ENCODE assay signal across 20 mouse cellular contexts in genomic region chr15:74186541-74187258, GRCm38 (mm10).
DNase-seq lines count a peak whose midpoint lies in the region; ATAC-seq and TF ChIP-seq lines count a peak whose summit lies in the region.
"Had no signal": no experiment of that assay in that cellular context is flagged by ENCODE, and none has a peak within 500 bp of the region (broad histone marks: within the 10 kb centered on the region; RNA-seq: fewer than 3 reads in every experiment).

No protein-coding gene starts in this region.

- TF ChIP-seq CTCF in liver, postnatal 0 days (IDR thresholded peaks at IDR 0.05; ENCODE audit: low read depth), result no peak

- 24% methylated on average over 6 of the region's 6 CpGs for WGBS in midbrain, embryonic 11.5 days
- 20% methylated on average over 6 of the region's 6 CpGs for WGBS in midbrain, embryonic 13.5 days
- 8% methylated on average over 6 of the region's 6 CpGs for WGBS in forebrain, embryonic 16.5 days
- 18% methylated on average over 6 of the region's 6 CpGs for WGBS in liver, postnatal 0 days (ENCODE audit: insufficient replicate concordance)

- no peaks in the 10 kb centered on the region for H3K36me3 ChIP-seq in midbrain, embryonic 11.5 days (ENCODE audit: control insufficient read depth, insufficient read depth, low read length)
- no peaks in the 10 kb centered on the region for H3K36me3 ChIP-seq in midbrain, embryonic 13.5 days
- no peaks in the 10 kb centered on the region for H3K36me3 ChIP-seq in forebrain, embryonic 16.5 days (ENCODE audit: control insufficient read depth, insufficient read depth)
- no peaks in the 10 kb centered on the region for H3K36me3 ChIP-seq in liver, postnatal 0 days (replicated peaks; ENCODE audit: insufficient read depth, low read length)
- H3K36me3 ChIP-seq: liver, embryonic 13.5 days had no signal

- H3K9ac ChIP-seq in midbrain, embryonic 11.5 days (ENCODE audit: low read length), result no peak overlapping the region
- no peak overlapping the region for H3K9ac ChIP-seq in midbrain, embryonic 13.5 days (replicated peaks)
- no peak overlapping the region for H3K9ac ChIP-seq in forebrain, embryonic 16.5 days (replicated peaks; ENCODE audit: low read depth, low read length)
- H3K9ac ChIP-seq in liver, postnatal 0 days (replicated peaks), result no peak overlapping the region
- H3K9ac ChIP-seq: liver, embryonic 13.5 days; lung, embryonic 14.5 days had no signal

- no peak overlapping the region for H3K4me3 ChIP-seq in midbrain, embryonic 11.5 days (ENCODE audit: low read depth, low read length)
- H3K4me3 ChIP-seq in midbrain, embryonic 13.5 days (replicated peaks), result no peak overlapping the region
- H3K4me3 ChIP-seq in forebrain, embryonic 16.5 days (replicated peaks; ENCODE audit: low read length), result no peak overlapping the region
- no peak overlapping the region for H3K4me3 ChIP-seq in liver, postnatal 0 days (ENCODE audit: low read depth, low read length)
- H3K4me3 ChIP-seq: left cerebral cortex, adult 2 months; liver, embryonic 13.5 days had no signal

- no peaks in the 10 kb centered on the region for H3K4me1 ChIP-seq in midbrain, embryonic 11.5 days (ENCODE audit: control insufficient read depth, insufficient read depth, low read length)
- peaks cover 8% of the 10 kb centered on the region for H3K4me1 ChIP-seq in midbrain, embryonic 13.5 days (replicated peaks)
- H3K4me1 ChIP-seq in forebrain, embryonic 16.5 days (replicated peaks; ENCODE audit: control insufficient read depth, insufficient read depth, low read length), result peaks cover 6% of the 10 kb centered on the region
- H3K4me1 ChIP-seq in liver, postnatal 0 days (ENCODE audit: insufficient read depth), result no peaks in the 10 kb centered on the region
- H3K4me1 ChIP-seq: liver, embryonic 13.5 days had no signal

- H3K27me3 ChIP-seq in midbrain, embryonic 11.5 days (ENCODE audit: control insufficient read depth, insufficient read depth, low read length), result no peaks in the 10 kb centered on the region
- H3K27me3 ChIP-seq in midbrain, embryonic 13.5 days, result no peaks in the 10 kb centered on the region
- H3K27me3 ChIP-seq in forebrain, embryonic 16.5 days (replicated peaks; ENCODE audit: control insufficient read depth, insufficient read depth, low read length), result no peaks in the 10 kb centered on the region
- H3K27me3 ChIP-seq in liver, postnatal 0 days (ENCODE audit: insufficient read depth, low read length), result no peaks in the 10 kb centered on the region
- H3K27me3 ChIP-seq: liver, embryonic 13.5 days had no signal

- no peaks in the 10 kb centered on the region for H3K9me3 ChIP-seq in midbrain, embryonic 11.5 days (ENCODE audit: control insufficient read depth, low read length)
- H3K9me3 ChIP-seq in midbrain, embryonic 13.5 days, result no peaks in the 10 kb centered on the region
- no peaks in the 10 kb centered on the region for H3K9me3 ChIP-seq in forebrain, embryonic 16.5 days (ENCODE audit: control insufficient read depth, low read length)
- H3K9me3 ChIP-seq in liver, postnatal 0 days (ENCODE audit: low read length), result no peaks in the 10 kb centered on the region
- H3K9me3 ChIP-seq: liver, embryonic 13.5 days had no signal

- no peak overlapping the region for H3K27ac ChIP-seq in midbrain, embryonic 11.5 days (ENCODE audit: low read depth, low read length)
- no peak overlapping the region for H3K27ac ChIP-seq in midbrain, embryonic 13.5 days
- peak overlapping the region; percentile 13; the same call in 1 of the 2 replicates for H3K27ac ChIP-seq in forebrain, embryonic 16.5 days (ENCODE audit: low read length)
- no peak overlapping the region for H3K27ac ChIP-seq in liver, postnatal 0 days (ENCODE audit: low read depth)
- H3K27ac ChIP-seq: left cerebral cortex, adult 2 months; liver, embryonic 13.5 days had no signal

- DNase-seq in midbrain, embryonic 11.5 days (ENCODE audit: low spot score, missing footprints), result peak; percentile 33
- DNase-seq in Muller cell, postnatal 12 days (ENCODE audit: inconsistent ontology term), result peak; percentile 27
- peak; percentile 37 for DNase-seq in brain, adult 2 months (ENCODE audit: low read depth, low spot score)
- DNase-seq in liver, postnatal 0 days, result no peak
- no peak for DNase-seq in urinary bladder, postnatal 10 days (ENCODE audit: low spot score)
- DNase-seq: adrenal gland, postnatal 14 days; cerebellum, adult 9-11 months; kidney, adult 18-20 months; layer of hippocampus, adult 9-11 months; liver, embryonic 13.5 days; lung, embryonic 14.5 days; retina, postnatal 1 day; right cerebral cortex, postnatal 4 days; thymus, postnatal 14 days had no signal

- no peak for ATAC-seq in midbrain, embryonic 11.5 days (ENCODE audit: low FRiP score)
- no peak for ATAC-seq in midbrain, embryonic 13.5 days
- peak; percentile 43 for ATAC-seq in forebrain, embryonic 16.5 days
- ATAC-seq in liver, postnatal 0 days, result no peak
- no peak for ATAC-seq in granulocyte monocyte progenitor cell, adult 5-6 weeks (replicated peaks; ENCODE audit: poor library complexity, severe bottlenecking)
- ATAC-seq: Patski had no signal

- no peak for TF ChIP-seq EP300 in liver, postnatal 0 days (IDR thresholded peaks at IDR 0.05; ENCODE audit: low read depth)

- H3K4me2 ChIP-seq in midbrain, embryonic 11.5 days, result no peak overlapping the region
- H3K4me2 ChIP-seq in midbrain, embryonic 13.5 days (replicated peaks), result no peak overlapping the region
- no peak overlapping the region for H3K4me2 ChIP-seq in forebrain, embryonic 16.5 days (ENCODE audit: low read length)
- no peak overlapping the region for H3K4me2 ChIP-seq in liver, postnatal 0 days (ENCODE audit: low read depth, low read length)
- H3K4me2 ChIP-seq: heart, embryonic 11.5 days; liver, embryonic 13.5 days; lung, embryonic 14.5 days had no signal

Comparison
In these comparisons a context has a peak if more than half of its experiments do, and no peak if none do; other contexts are left out.
1. DNase-seq: peak in midbrain, embryonic 11.5 days (single experiment), Muller cell, postnatal 12 days (single experiment) and brain, adult 2 months (single experiment); none in liver, postnatal 0 days (single experiment) and urinary bladder, postnatal 10 days (single experiment).